Mouse (Mus musculus): Measurements from ENCODE around the gene Ap1b1. TPM values are rescaled to one million over a fixed set of nuclear protein-coding genes. Genes with fewer than 3 reads are reported as not detected.

Ap1b1 gene
- polyA plus RNA-seq, 1 experiment: 65.8 TPM

DNA sequence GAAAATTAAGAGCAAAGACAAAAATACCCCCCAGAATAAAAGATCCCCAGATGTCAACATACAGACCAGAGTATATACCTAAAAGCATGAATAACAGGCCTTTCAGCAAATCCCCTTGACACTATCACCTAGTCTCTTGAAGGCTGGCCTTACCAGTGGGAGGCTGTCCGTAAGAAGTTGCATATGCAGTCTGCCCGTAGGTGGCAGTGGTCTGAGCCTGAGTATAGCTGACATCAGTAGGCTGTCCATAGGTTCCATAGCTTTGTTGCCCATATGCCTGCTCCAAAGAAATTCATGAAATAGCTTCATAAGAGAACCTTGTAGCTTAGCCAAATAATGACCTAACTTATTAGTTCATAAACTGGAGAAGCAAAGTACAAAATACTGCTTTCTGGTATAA is 105.1 kb downstream of the Ap1b1 start:
- no peak overlapping the region for H3K4me3 ChIP-seq (ENCODE audit: insufficient read depth, low read length)
- no peak for TF ChIP-seq POLR2A (IDR thresholded peaks at IDR 0.05; ENCODE audit: low read depth, low read length)
- TF ChIP-seq CTCF (IDR thresholded peaks at IDR 0.05; ENCODE audit: borderline replicate concordance, insufficient read depth, low read length): peak; percentile 36; the same call in 1 of the 2 replicates
- H3K4me1 ChIP-seq (ENCODE audit: control insufficient read depth, insufficient read depth, low read length): no peaks in the 10 kb centered on the region

More for the DNA sequence above, 105.1 kb downstream of the Ap1b1 start:
- H3K27ac ChIP-seq (ENCODE audit: insufficient read depth, low read length): no peak overlapping the region

Other genes starting within 250 kb of the Ap1b1 start
- gene Cabp7, start 240.0 kb upstream of the Ap1b1 start, polyA plus RNA-seq (2011; ENCODE audit: insufficient read length, low read depth, missing spikeins): not detected in 2 replicates
- 45.3 and 52.9 TPM in 2 replicates for gene Nf2, start 137.3 kb upstream of the Ap1b1 start, polyA plus RNA-seq (2011; ENCODE audit: insufficient read length, low read depth, missing spikeins)
- 16.4 and 20.8 TPM in 2 replicates for gene Nipsnap1, start 112.9 kb upstream of the Ap1b1 start, polyA plus RNA-seq (2011; ENCODE audit: insufficient read length, low read depth, missing spikeins)
- 33.1 and 34.9 TPM in 2 replicates for gene Thoc5, start 91.5 kb upstream of the Ap1b1 start, polyA plus RNA-seq (2011; ENCODE audit: insufficient read length, low read depth, missing spikeins)
- not detected in 2 replicates for gene Nefh, start 38.8 kb upstream of the Ap1b1 start, polyA plus RNA-seq (2011; ENCODE audit: insufficient read length, low read depth, missing spikeins)
- not detected in 2 replicates for gene Rasl10a, start 71.3 kb downstream of the Ap1b1 start, polyA plus RNA-seq (2011; ENCODE audit: insufficient read length, low read depth, missing spikeins)
- gene Gas2l1, start 78.5 kb downstream of the Ap1b1 start, polyA plus RNA-seq (2011; ENCODE audit: insufficient read length, low read depth, missing spikeins): 37.8 and 50.2 TPM in 2 replicates
- 16.5 and 19.5 TPM in 2 replicates for gene Rhbdd3, start 112.1 kb downstream of the Ap1b1 start, polyA plus RNA-seq (2011; ENCODE audit: insufficient read length, low read depth, missing spikeins)
- gene Ewsr1, start 112.4 kb downstream of the Ap1b1 start, polyA plus RNA-seq (2011; ENCODE audit: insufficient read length, low read depth, missing spikeins): 559 and 769 TPM in 2 replicates
- 2.3 and 4.1 TPM in 2 replicates for gene Emid1, start 165.4 kb downstream of the Ap1b1 start, polyA plus RNA-seq (2011; ENCODE audit: insufficient read length, low read depth, missing spikeins)

All from embryonic fibroblast, embryonic 13.5 days (primary cell).